Mouse (Mus musculus): ENCODE measurements around the gene Ltbp1. TPM values are rescaled to one million over a fixed set of nuclear protein-coding genes. Genes with fewer than 3 reads are reported as not detected.

Gene Ltbp1
- total and polyA plus RNA-seq, 3 experiments: 2.3 to 6.4 (median 2.5) TPM

- DNase-seq (ENCODE audit: extremely low read depth): no peak
- Histone ChIP-seq H3K79me2 (replicated peaks; ENCODE audit: control insufficient read depth, extremely low read depth, insufficient read depth, poor library complexity, severe bottlenecking) (no peaks in the 10 kb centered on the region), H3K36me3 (replicated peaks in 1 of 2; ENCODE audit: control insufficient read depth in 1 of 2, insufficient read depth in 1 of 2, low read length in 1 of 2) (no peaks in the 10 kb centered on the region), H3K4me3 (replicated peaks in 1 of 3; ENCODE audit: low read depth in 2 of 3, low read length in 2 of 3, poor library complexity in 1 of 3) (no peak overlapping the region), H3K27ac (ENCODE audit: insufficient read depth, low read depth) (no peak overlapping the region), H3K9ac (ENCODE audit: insufficient read depth, low read depth) (no peak overlapping the region), H3K4me2 (ENCODE audit: insufficient read depth, low read depth, poor library complexity, severe bottlenecking) (no peak overlapping the region), H3K4me1 (ENCODE audit: control insufficient read depth in 1 of 2, insufficient read depth in 2 of 2) (peaks cover 0 to 14% of the 10 kb centered on the region in 2 experiments; a peak in 3 of 4 replicates), H3K9me3 (replicated peaks; ENCODE audit: low read length) (no peaks in the 10 kb centered on the region), H3K27me3 (replicated peaks) (no peaks in the 10 kb centered on the region)
- dilution Hi-C loops (cut with MboI; ENCODE audit: extremely low pct_ligation_motif_present, extremely low pct_unique_long_range_greater_than_20kb, low sequenced_read_pairs) (no loop called here), in situ Hi-C loops (cut with MboI; ENCODE audit: low pct_ligation_motif_present, low pct_unique_long_range_greater_than_20kb, low sequenced_read_pairs) (no loop called here)
- TF ChIP-seq CHD1 (IDR thresholded peaks at IDR 0.05; ENCODE audit: low read depth, low read length) (no peak), CTCF (conservative IDR thresholded peaks at IDR 0.05 in 1 of 2, IDR thresholded peaks at IDR 0.05 in 1 of 2; ENCODE audit: low read depth in 2 of 2, low read length in 2 of 2) (no peak), POLR2AphosphoS2 (IDR thresholded peaks at IDR 0.05; ENCODE audit: low read depth, low read length) (no peak), HCFC1 (IDR thresholded peaks at IDR 0.05; ENCODE audit: low read depth, low read length) (no peak), MXI1 (IDR thresholded peaks at IDR 0.05; ENCODE audit: low read depth, low read length) (no peak), RAD21 (IDR thresholded peaks at IDR 0.05; ENCODE audit: low read depth, low read length) (no peak), MEF2A (IDR thresholded peaks at IDR 0.05; ENCODE audit: borderline replicate concordance, low read depth, low read length) (no peak), ZKSCAN1 (IDR thresholded peaks at IDR 0.05; ENCODE audit: borderline replicate concordance, low read depth, low read length) (no peak), JUN (IDR thresholded peaks at IDR 0.05; ENCODE audit: insufficient read depth, low read depth, low read length) (no peak), USF1 (IDR thresholded peaks at IDR 0.05; ENCODE audit: low read depth, low read length) (no peak), SMC3 (IDR thresholded peaks at IDR 0.05; ENCODE audit: low read depth, low read length) (no peak), NELFE (IDR thresholded peaks at IDR 0.05; ENCODE audit: low read depth, low read length) (no peak), EP300 (IDR thresholded peaks at IDR 0.05; ENCODE audit: low read length) (no peak), ZMIZ1 (IDR thresholded peaks at IDR 0.05; ENCODE audit: low read depth, low read length) (no peak), NRF1 (IDR thresholded peaks at IDR 0.05; ENCODE audit: low read depth, low read length) (no peak), MAFK (IDR thresholded peaks at IDR 0.05; ENCODE audit: insufficient replicate concordance, low read length) (no peak), MYC (IDR thresholded peaks at IDR 0.05; ENCODE audit: low read depth, low read length) (no peak), POLR2A (IDR thresholded peaks at IDR 0.05; ENCODE audit: low read depth, low read length) (no peak)
Observed at GRCm38 (mm10) chr17:75233206-75233605, 227.8 kb downstream of the Ltbp1 start.

- dilution Hi-C loops (cut with MboI; ENCODE audit: extremely low pct_ligation_motif_present, extremely low pct_unique_long_range_greater_than_20kb, low sequenced_read_pairs): no loop called here
- no peaks in the 10 kb centered on the region for H3K36me3 ChIP-seq (replicated peaks in 1 of 2; ENCODE audit: control insufficient read depth in 1 of 2, insufficient read depth in 1 of 2, low read length in 1 of 2)
- in situ Hi-C loops (cut with MboI; ENCODE audit: low pct_ligation_motif_present, low pct_unique_long_range_greater_than_20kb, low sequenced_read_pairs): no loop called here
- H3K4me1 ChIP-seq (ENCODE audit: control insufficient read depth in 1 of 2, insufficient read depth in 2 of 2): peaks cover 0 to 14% of the 10 kb centered on the region in 2 experiments; a peak in 3 of 4 replicates
- no peak overlapping the region for H3K9ac ChIP-seq (ENCODE audit: insufficient read depth, low read depth)
- H3K4me2 ChIP-seq (ENCODE audit: insufficient read depth, low read depth, poor library complexity, severe bottlenecking): no peak overlapping the region
- no peaks in the 10 kb centered on the region for H3K27me3 ChIP-seq (replicated peaks)
- H3K27ac ChIP-seq (ENCODE audit: insufficient read depth, low read depth): no peak overlapping the region
- no peaks in the 10 kb centered on the region for H3K9me3 ChIP-seq (replicated peaks; ENCODE audit: low read length)
- DNase-seq (ENCODE audit: extremely low read depth): peak; percentile 37
- no peak for TF ChIP-seq POLR2AphosphoS2 (IDR thresholded peaks at IDR 0.05; ENCODE audit: low read depth, low read length)
- TF ChIP-seq HCFC1 (IDR thresholded peaks at IDR 0.05; ENCODE audit: low read depth, low read length): no peak
- TF ChIP-seq MAZ (IDR thresholded peaks at IDR 0.05; ENCODE audit: low read depth, low read length): no peak
- no peak for TF ChIP-seq MYC (IDR thresholded peaks at IDR 0.05; ENCODE audit: low read depth, low read length)
- no peak for TF ChIP-seq MAFK (IDR thresholded peaks at IDR 0.05; ENCODE audit: insufficient replicate concordance, low read length)
- TF ChIP-seq GABPA (IDR thresholded peaks at IDR 0.05; ENCODE audit: insufficient replicate concordance, low read depth, low read length): no peak
- no peak for TF ChIP-seq KAT2A (IDR thresholded peaks at IDR 0.05; ENCODE audit: insufficient replicate concordance, low read length)
- TF ChIP-seq ZMIZ1 (IDR thresholded peaks at IDR 0.05; ENCODE audit: low read depth, low read length): no peak
- no peak for TF ChIP-seq JUND (conservative IDR thresholded peaks at IDR 0.05; ENCODE audit: low read depth, low read length)
- TF ChIP-seq JUN (IDR thresholded peaks at IDR 0.05; ENCODE audit: insufficient read depth, low read depth, low read length): no peak
- TF ChIP-seq CTCF (conservative IDR thresholded peaks at IDR 0.05 in 1 of 2, IDR thresholded peaks at IDR 0.05 in 1 of 2; ENCODE audit: low read depth in 2 of 2, low read length in 2 of 2): no peak
- TF ChIP-seq MAX (IDR thresholded peaks at IDR 0.05; ENCODE audit: low read length): no peak
- no peak for TF ChIP-seq MXI1 (IDR thresholded peaks at IDR 0.05; ENCODE audit: low read depth, low read length)
- TF ChIP-seq PAX5 (IDR thresholded peaks at IDR 0.05; ENCODE audit: low read length): no peak
- no peak for TF ChIP-seq NRF1 (IDR thresholded peaks at IDR 0.05; ENCODE audit: low read depth, low read length)
- TF ChIP-seq NELFE (IDR thresholded peaks at IDR 0.05; ENCODE audit: low read depth, low read length): no peak
- H3K79me2 ChIP-seq (replicated peaks; ENCODE audit: control insufficient read depth, extremely low read depth, insufficient read depth, poor library complexity, severe bottlenecking): no peaks in the 10 kb centered on the region
- H3K4me3 ChIP-seq (replicated peaks in 1 of 3; ENCODE audit: low read depth in 2 of 3, low read length in 2 of 3, poor library complexity in 1 of 3): no peak overlapping the region
Observed at GRCm38 (mm10) chr17:75233923-75234322, 228.6 kb downstream of the Ltbp1 start.

Data from CH12.LX (cell line).